Mouse (Mus musculus) urinary bladder, postnatal 14 days (tissue): ENCODE data around the gene Sp4.
A peak's percentile ranks its signal among the peaks of the same experiment; 100 is the strongest.

Source experiments
- DNase-seq: peaks from one replicate; pipeline ENCODE4 v3.0.0; 2021; ENCODE audit warnings: low spot score

Sp4 gene

GRCm38 (mm10) chr12:118264905-118265304, 36.3 kb downstream of the Sp4 start:
- no peak for DNase-seq

- no peak for DNase-seq
Measured at GRCm38 (mm10) chr12:118263878-118264277, 37.4 kb downstream of the Sp4 start.

- DNase-seq: no peak
Measured at GRCm38 (mm10) chr12:118255292-118255782, 45.9 kb downstream of the Sp4 start.

GRCm38 (mm10) chr12:118221182-118221581, 80.1 kb downstream of the Sp4 start:
- no peak for DNase-seq

- DNase-seq: no peak
Measured at GRCm38 (mm10) chr12:118220062-118220461, 81.2 kb downstream of the Sp4 start.

GRCm38 (mm10) chr12:118212163-118212562, 89.1 kb downstream of the Sp4 start:
- no peak for DNase-seq

GRCm38 (mm10) chr12:118198386-118199093, 102.7 kb downstream of the Sp4 start, which contains the start of gene Dnah11:
Gene Dnah11 (minus strand): TSS chr12:118199043.
- DNase-seq: peak; percentile 78

GRCm38 (mm10) chr12:118196583-118196982, 104.7 kb downstream of the Sp4 start:
- no peak for DNase-seq

GRCm38 (mm10) chr12:118189535-118189934, 111.7 kb downstream of the Sp4 start:
- DNase-seq: no peak

- DNase-seq: no peak
Measured at GRCm38 (mm10) chr12:118187663-118188062, 113.6 kb downstream of the Sp4 start.

- no peak for DNase-seq
Measured at GRCm38 (mm10) chr12:118186881-118187489, 114.3 kb downstream of the Sp4 start.

- no peak for DNase-seq
Measured at GRCm38 (mm10) chr12:118186120-118186880, 114.9 kb downstream of the Sp4 start.
